Mouse (Mus musculus): ENCODE measurements around the gene Cops9. TPM values are rescaled to one million over a fixed set of nuclear protein-coding genes. Genes with fewer than 3 reads are reported as not detected.
A peak's percentile ranks its signal among the peaks of the same experiment; 100 is the strongest.

Gene Cops9
- total RNA-seq, 2 experiments from 2014 or later = 348 to 366 TPM

GRCm38 (mm10) chr1:92613175-92613574, 28.6 kb downstream of the Cops9 start:
- DNase-seq (ENCODE audit: low spot score in 2 of 2) = no peak

GRCm38 (mm10) chr1:92611008-92611407, 30.8 kb downstream of the Cops9 start:
- DNase-seq (ENCODE audit: low spot score in 2 of 2) = peak; percentile 54 to 61

DNA sequence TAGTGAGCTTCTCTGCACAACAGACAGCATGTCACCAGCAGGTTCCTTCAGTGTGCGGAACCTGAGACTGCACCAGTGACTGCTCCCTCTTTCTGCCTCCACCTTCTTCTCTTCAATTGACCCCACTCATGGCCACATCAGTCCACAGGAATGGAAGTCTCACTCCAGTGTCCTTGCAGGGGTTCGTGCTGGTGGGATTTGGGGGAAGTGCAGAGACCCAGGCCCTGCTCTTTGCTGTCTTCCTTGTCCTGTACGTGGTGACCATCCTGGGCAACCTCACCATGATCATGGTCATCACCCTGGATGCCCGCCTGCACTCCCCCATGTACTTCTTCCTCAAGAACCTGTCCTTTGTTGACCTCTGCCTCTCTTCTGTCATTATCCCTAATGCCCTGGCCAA, 34.1 kb downstream of the Cops9 start:
- no peak for DNase-seq (ENCODE audit: low spot score in 2 of 2)

DNA sequence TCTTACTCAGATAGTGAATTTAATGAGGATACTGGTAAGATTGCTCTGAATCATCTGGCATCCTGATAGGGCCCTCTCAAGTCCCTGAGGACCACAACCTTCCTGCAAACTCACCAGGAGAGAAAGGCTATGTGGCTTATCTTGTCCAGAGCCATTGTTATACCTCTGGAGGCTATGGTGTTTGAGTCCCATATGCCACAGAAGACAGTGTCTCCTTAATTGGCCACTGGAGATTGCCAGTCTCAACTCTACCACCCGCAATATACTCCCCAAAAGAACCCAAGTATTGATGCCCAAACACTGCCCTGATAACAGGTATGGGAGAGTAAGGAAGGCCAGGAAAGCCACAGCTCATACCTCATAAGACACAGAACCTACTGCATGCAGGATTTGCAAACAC, 36.3 kb downstream of the Cops9 start, which contains the start of gene Olfr1410:
Gene Olfr1410 (plus strand): TSS at position 301 of the 400 bp plus-strand sequence.
- DNase-seq (ENCODE audit: low spot score in 2 of 2) = no peak

GRCm38 (mm10) chr1:92596019-92596418, 45.8 kb downstream of the Cops9 start:
- DNase-seq (ENCODE audit: low spot score in 2 of 2) = no peak

DNA sequence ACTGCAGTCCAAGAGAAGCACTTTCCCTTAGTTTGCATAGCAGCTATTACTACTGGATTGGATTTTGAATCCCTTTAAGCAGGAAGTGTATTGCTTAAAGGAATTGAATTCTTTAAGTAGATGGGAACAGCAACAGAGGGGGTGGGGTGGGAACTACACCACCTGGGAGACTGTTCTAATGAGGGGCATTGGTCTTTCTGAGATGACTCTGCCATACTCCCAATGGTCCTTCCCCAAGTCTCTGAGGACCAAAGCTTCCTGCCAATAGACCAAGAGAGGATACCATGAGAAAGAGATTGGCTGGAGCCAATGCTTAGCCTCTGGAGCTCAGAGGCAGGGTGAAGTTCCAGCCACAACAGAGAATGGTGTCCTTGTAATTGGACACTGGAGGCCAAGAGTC, 47.7 kb downstream of the Cops9 start, which contains the start of gene Olfr1411:
Gene Olfr1411 (plus strand): TSS at position 301 of the 400 bp plus-strand sequence.
- DNase-seq (ENCODE audit: low spot score in 2 of 2) = no peak

Other genes starting within 250 kb of the Cops9 start
- 100 to 1,000 TPM; 352 to 602 TPM for gene Ndufa10, start 168.1 kb downstream of the Cops9 start, total RNA-seq (2021)
- not detected for gene Olfr1416, start 156.9 kb downstream of the Cops9 start, total RNA-seq (2021)
- gene Olfr1415, start 145.9 kb downstream of the Cops9 start, total RNA-seq (2021) = not detected
- gene Olfr1414, start 123.3 kb downstream of the Cops9 start, total RNA-seq (2021) = not detected
- gene Olfr1413, start 70.7 kb downstream of the Cops9 start, total RNA-seq (2021) = not detected
- not detected for gene Olfr1412, start 56.2 kb downstream of the Cops9 start, total RNA-seq (2021)
- gene Olfr1411, start 47.6 kb downstream of the Cops9 start, total RNA-seq (2021) = not detected
- not detected for gene Olfr1410, start 36.2 kb downstream of the Cops9 start, total RNA-seq (2021)
- not detected for gene Olfr12, start 24.2 kb downstream of the Cops9 start, total RNA-seq (2021)
- not detected for gene Otos, start 6.9 kb upstream of the Cops9 start, total RNA-seq (2021)
- gene Gpc1, start 189.7 kb upstream of the Cops9 start, total RNA-seq (2021) = 10 to 100 TPM; 43.3 to 65.4 TPM

Measured in adrenal gland, adult 18-20 months (tissue).